Mouse (Mus musculus) liver, adult 2 months (tissue): ENCODE measurements around the gene Adamts7. TPM values are rescaled to one million over a fixed set of nuclear protein-coding genes. Genes with fewer than 3 reads are reported as not detected.

Source experiments
- DNase-seq: peaks from one replicate; pipeline ENCODE4 v3.0.0-alpha.2; 2011; ENCODE audit warnings: low read depth, low spot score; ENCODE audit errors: extremely low read depth
- H3K27ac ChIP-seq: fragments of 200-500 bp; replicated peaks from 2 replicates; pipeline ENCODE4 v1.5.1; 2012; ENCODE audit warnings: low read depth, mild to moderate bottlenecking, control low read depth, inconsistent platforms, low read length; ENCODE audit not compliant: insufficient read depth
- H3K27me3 ChIP-seq: fragments of 200-500 bp; 2 replicates; pipeline ENCODE4 v1.6.1; 2012; ENCODE audit warnings: mild to moderate bottlenecking, moderate library complexity, low read length, inconsistent platforms; ENCODE audit not compliant: control insufficient read depth, insufficient read depth
- H3K36me3 ChIP-seq: fragments of 200-500 bp; 2 replicates; pipeline ENCODE4 v1.6.1; 2012; ENCODE audit warnings: low read length, inconsistent platforms; ENCODE audit not compliant: control insufficient read depth, insufficient read depth
- H3K4me1 ChIP-seq: fragments of 200-500 bp; 2 replicates; pipeline ENCODE4 v1.6.1; 2011; ENCODE audit warnings: low read length; ENCODE audit not compliant: control insufficient read depth, insufficient read depth
- H3K4me3 ChIP-seq: fragments of 200-500 bp; 2 replicates; pipeline ENCODE4 v1.5.1; 2011; ENCODE audit warnings: low read depth, mild to moderate bottlenecking, control low read depth, low read length, moderate library complexity; ENCODE audit not compliant: insufficient read depth
- H3K79me2 ChIP-seq: fragments of 200-500 bp; 2 replicates; pipeline ENCODE4 v1.6.1; 2012; ENCODE audit warnings: inconsistent platforms, mild to moderate bottlenecking, low read length, moderate library complexity; ENCODE audit not compliant: control insufficient read depth, insufficient read depth
- H3K9ac ChIP-seq: fragments of 200-500 bp; 2 replicates; pipeline ENCODE4 v1.6.1; 2012; ENCODE audit warnings: low read depth, mild to moderate bottlenecking, control low read depth, inconsistent platforms, low read length
- CTCF ChIP-seq: fragments of 200-500 bp; IDR thresholded peaks from 2 replicates; pipeline ENCODE4 v1.5.1; 2011; ENCODE audit warnings: low read depth, low read length, control low read depth
- POLR2A ChIP-seq: fragments of 200-500 bp; IDR thresholded peaks from 2 replicates; pipeline ENCODE4 v1.6.1; 2011; ENCODE audit warnings: low read length, control low read depth; ENCODE audit not compliant: insufficient read depth; ENCODE audit errors: extremely low read depth
- WGBS: fragments of 180-500 bp; shearing (Covaris S2); methylation state at CpG from one replicate; pipeline ENCODE4 v1.1.7; 2018; 5-methylcytosine and 5-hydroxymethylcytosine counted together
- polyA plus RNA-seq: library from polyadenylated mRNA; depleted of rRNA; stranded (reverse); fragments of >200 nt; gene quantifications from 2 replicates; pipeline ENCODE4 v1.2.3, GENCODE M21; 2012
- total RNA-seq: library from RNA; depleted of rRNA; stranded (reverse); fragments of >200 nt; gene quantifications from 2 replicates; pipeline ENCODE4 v1.2.3, GENCODE M21; 2014

Gene Adamts7
- total and polyA plus RNA-seq, 2 experiments = 2.7 to 21.8 TPM

DNA sequence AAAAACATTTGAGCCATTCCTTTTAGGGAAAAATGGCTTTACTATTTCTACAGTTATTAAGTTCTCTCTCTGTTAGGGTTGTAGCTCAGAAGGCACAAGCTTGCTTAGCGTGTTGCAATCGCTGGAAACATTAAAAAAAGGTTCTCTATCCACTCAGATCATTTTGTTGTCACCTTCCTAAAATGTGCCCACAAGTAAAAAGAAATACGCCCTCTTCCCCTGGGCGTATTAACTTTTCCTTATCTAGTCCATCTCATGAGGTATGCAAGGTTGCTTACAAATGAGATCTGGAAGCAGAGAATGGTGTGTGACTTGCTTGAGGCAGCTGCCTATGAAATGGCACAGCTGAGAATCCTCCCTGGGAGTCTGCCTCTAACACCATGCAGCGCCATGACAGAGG is 73.9 kb downstream of the Adamts7 start:
- Histone ChIP-seq H3K27ac (no peak overlapping the region), H3K4me3 (no peak overlapping the region), H3K27me3 (no peaks in the 10 kb centered on the region), H3K4me1 (peaks cover 7% of the 10 kb centered on the region), H3K36me3 (peaks cover 31% of the 10 kb centered on the region), H3K9ac (no peak overlapping the region), H3K79me2 (peaks cover 30% of the 10 kb centered on the region; the same call in 1 of the 2 replicates)
- TF ChIP-seq CTCF (no peak), POLR2A (no peak)
- DNase-seq = no peak
- 95% methylated on average over 5 of the region's 5 CpGs for WGBS

DNA sequence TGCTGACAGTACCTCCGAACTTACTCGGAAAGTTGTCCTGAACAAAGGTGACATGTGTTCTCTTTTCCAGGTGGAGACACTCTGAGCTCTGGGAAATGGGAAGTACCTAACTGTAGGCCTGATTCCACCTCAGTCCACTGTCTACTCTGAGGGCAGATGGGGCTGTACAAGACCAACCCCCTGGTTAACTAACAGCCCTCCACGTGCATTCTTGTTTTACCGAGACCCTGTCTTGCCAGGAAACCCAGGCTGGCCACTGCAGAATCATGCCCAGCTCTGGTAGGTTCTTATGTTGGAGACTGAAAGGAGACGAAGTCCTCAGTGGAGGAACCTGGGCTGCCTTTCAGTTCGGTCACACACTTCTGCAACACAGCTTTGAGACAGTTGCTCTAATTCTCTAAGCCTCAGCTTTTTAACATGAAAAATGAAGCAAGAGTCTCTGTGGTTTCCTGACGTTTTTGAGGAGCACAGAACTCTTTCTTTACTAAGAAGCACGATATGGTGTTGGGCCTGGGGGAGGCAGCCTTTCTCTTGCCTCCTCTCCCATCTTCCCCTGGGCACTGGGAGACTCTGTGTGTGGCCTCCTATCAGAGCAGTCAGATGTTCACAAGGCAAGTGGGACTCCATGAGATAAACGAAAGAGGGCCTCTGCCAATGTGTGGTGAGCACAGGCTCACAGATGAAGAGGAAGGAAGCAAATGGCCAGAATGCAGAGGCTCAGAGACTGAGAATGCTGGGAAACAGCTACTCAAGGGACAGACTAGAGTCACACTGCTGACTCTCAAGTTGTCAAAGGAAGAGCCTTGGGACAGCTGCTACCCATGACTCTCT is 74.6 kb downstream of the Adamts7 start:
- Histone ChIP-seq H3K27ac (peak overlapping the region; percentile 40), H3K9ac (no peak overlapping the region), H3K79me2 (peaks cover 26% of the 10 kb centered on the region; the same call in 1 of the 2 replicates), H3K4me3 (no peak overlapping the region), H3K27me3 (no peaks in the 10 kb centered on the region), H3K4me1 (peaks cover 7% of the 10 kb centered on the region), H3K36me3 (peaks cover 31% of the 10 kb centered on the region)
- TF ChIP-seq CTCF = no peak
- no peak for TF ChIP-seq POLR2A
- no peak for DNase-seq
- WGBS = 86% methylated on average over 9 of the region's 9 CpGs

DNA sequence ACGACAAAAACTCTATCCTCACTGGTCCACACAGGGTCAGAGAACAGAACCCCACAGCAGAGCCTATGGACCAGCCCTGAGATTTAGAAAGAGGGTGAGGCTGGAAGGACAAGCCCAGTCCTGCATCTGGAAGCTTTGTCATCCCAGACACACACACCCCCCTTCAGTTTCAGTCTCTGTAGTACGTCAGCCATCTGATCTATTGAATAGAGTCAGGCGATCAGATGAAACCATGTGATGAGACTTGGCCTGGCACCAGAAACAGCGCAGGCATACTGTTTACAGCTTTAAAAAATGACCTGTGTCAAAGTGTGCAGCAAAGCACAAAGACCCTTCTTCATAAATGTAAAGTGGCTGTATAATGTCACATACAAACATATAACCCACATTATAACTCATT is 77.7 kb downstream of the Adamts7 start:
- Histone ChIP-seq H3K9ac (no peak overlapping the region), H3K4me3 (no peak overlapping the region), H3K4me1 (peaks cover 3% of the 10 kb centered on the region; the same call in 1 of the 2 replicates), H3K27ac (no peak overlapping the region), H3K79me2 (peaks cover 18% of the 10 kb centered on the region; the same call in 1 of the 2 replicates), H3K36me3 (peaks cover 33% of the 10 kb centered on the region), H3K27me3 (no peaks in the 10 kb centered on the region)
- WGBS = 61% methylated on average over 4 of the region's 4 CpGs
- TF ChIP-seq CTCF (no peak), POLR2A (no peak)
- DNase-seq = no peak

DNA sequence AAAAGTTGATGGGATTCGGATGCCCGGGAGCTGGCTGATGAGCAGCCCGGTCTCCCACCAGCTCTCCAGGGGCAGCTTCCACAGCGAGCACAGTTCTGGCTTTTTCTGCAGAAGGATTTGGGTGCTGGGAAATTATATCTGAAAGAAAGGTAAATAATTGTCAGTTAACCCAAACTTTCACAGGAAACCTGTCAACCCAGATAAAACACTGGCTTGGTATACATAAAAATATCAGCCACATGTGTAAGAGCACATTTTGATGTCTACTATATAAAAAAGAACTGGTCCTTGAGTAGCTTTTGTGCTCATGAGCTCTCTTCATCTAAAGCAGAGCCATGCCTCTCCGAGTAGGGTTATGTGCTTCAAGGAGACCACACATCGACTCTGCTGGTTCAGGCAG is 78.2 kb downstream of the Adamts7 start:
- H3K79me2 ChIP-seq = peaks cover 21% of the 10 kb centered on the region
- no peak overlapping the region for H3K27ac ChIP-seq
- WGBS = 95% methylated on average over 6 of the region's 6 CpGs
- H3K9ac ChIP-seq = no peak overlapping the region
- TF ChIP-seq CTCF (no peak), POLR2A (no peak)
- no peak overlapping the region for H3K4me3 ChIP-seq
- H3K36me3 ChIP-seq = peaks cover 34% of the 10 kb centered on the region
- peaks cover 3% of the 10 kb centered on the region; the same call in 1 of the 2 replicates for H3K4me1 ChIP-seq
- H3K27me3 ChIP-seq = no peaks in the 10 kb centered on the region
- DNase-seq = no peak

DNA sequence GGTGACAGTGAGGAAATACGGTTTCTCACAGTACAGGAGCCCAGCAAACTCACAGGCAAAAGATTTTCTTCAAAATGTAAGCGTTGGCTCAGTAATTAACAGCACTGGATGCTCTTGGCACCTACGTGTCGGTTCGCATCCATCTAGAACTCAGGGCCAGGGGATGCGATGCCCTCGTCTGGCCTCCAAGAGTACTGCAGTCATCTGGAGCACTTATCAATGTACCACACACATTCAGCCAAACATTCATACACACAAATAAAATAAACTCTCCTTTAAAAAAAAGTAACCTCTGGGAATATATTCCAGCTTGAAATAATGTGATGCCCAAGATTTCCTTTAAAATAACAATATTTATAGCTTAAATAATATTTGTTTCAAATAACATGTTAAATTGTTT is 78.7 kb downstream of the Adamts7 start:
- TF ChIP-seq POLR2A (no peak), CTCF (peak; percentile 79)
- DNase-seq = no peak
- Histone ChIP-seq H3K9ac (no peak overlapping the region), H3K79me2 (peaks cover 25% of the 10 kb centered on the region), H3K27ac (no peak overlapping the region), H3K27me3 (no peaks in the 10 kb centered on the region), H3K36me3 (peaks cover 36% of the 10 kb centered on the region), H3K4me3 (no peak overlapping the region), H3K4me1 (peaks cover 3% of the 10 kb centered on the region; the same call in 1 of the 2 replicates)
- 90% methylated on average over 7 of the region's 7 CpGs for WGBS

DNA sequence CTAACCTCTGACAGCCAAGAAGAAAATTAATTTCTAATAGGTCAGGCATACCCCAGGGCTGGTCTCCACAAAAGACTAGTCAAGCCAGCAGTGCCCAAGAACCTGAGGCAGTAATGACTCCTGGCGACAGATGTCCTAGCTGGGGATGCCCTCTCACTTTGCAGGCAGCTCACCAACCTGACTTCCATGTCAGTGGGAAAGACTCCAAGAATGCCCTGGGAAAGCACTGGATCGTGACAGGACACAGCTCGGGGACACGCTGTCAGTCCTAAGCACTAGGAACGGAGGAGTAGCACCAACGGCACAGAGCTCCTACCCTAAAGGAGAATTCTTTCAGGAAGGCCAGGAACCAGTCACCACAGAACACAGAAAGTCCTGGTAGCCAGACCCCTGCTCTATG is 79.4 kb downstream of the Adamts7 start:
- Histone ChIP-seq H3K9ac (no peak overlapping the region), H3K36me3 (peaks cover 34% of the 10 kb centered on the region), H3K4me1 (peaks cover 3% of the 10 kb centered on the region; the same call in 1 of the 2 replicates), H3K27ac (no peak overlapping the region), H3K27me3 (no peaks in the 10 kb centered on the region), H3K79me2 (peaks cover 21% of the 10 kb centered on the region), H3K4me3 (no peak overlapping the region)
- no peak for DNase-seq
- TF ChIP-seq CTCF (no peak), POLR2A (no peak)
- 56% methylated on average over 6 of the region's 6 CpGs for WGBS
